Mouse (Mus musculus) stomach, postnatal 0 days (tissue): Measurements from ENCODE around the gene Actn1.

Experiments
- CTCF ChIP-seq: IDR thresholded peaks from 2 replicates; pipeline ENCODE4 v1.5.1; 2016; ENCODE audit warnings: antibody characterized with exemption, low read depth, mild to moderate bottlenecking, moderate library complexity
- EP300 ChIP-seq: optimal IDR thresholded peaks from 2 replicates; pipeline ENCODE3; 2016; ENCODE audit warnings: antibody characterized with exemption

DNA sequence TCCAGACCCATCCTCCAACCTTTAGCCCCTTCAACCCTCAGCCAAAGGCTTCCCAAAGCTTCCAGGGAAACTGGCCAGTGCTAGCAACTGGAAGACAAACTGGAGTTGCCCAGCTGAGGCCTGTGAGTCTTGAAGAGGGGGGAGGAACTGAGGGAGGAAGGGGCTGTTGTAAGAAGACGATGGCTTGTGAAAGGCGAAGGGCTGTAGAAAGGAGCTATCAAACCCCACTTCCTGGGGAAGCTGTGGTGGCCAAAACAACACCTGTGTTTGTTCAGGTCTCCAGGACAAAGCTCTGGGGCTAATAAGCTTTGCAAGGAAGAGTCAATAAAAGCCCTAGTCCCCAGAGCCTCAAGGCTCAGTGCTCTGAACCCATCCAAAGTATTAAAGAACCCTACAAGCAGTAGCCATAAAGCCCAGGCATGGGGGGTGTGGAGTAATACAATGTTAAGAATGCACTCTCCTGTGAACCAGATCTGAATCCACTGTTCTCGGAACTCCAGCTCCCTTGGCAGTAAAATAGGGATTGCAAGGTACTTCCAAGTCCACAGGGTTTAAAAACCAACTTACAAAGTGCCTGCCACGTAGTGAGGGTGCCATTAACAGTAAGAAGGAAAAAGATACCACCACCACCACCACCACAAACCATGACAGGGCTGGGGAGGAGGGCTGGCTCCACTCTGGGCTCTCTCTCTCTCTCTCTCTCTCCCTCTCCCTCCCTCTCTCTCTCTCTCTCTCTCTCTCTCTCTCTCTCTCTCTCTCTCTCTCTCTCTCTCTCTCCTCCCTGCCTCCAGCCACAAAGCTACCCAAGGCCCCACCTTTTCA, 49.2 kb downstream of the Actn1 start:
- TF ChIP-seq CTCF (no peak), EP300 (no peak)
